Mouse (Mus musculus) lung, adult 2 months (tissue): ENCODE data around the gene Vstm2a.

Experiments
- CTCF ChIP-seq: fragments of 200-500 bp; IDR thresholded peaks from 2 replicates; pipeline ENCODE4 v1.5.1; 2011; ENCODE audit warnings: mild to moderate bottlenecking, low read length, control low read depth; ENCODE audit not compliant: insufficient read depth
- POLR2A ChIP-seq: fragments of 200-500 bp; IDR thresholded peaks from 2 replicates; pipeline ENCODE4 v1.6.1; 2011; ENCODE audit warnings: low read depth, mild to moderate bottlenecking, control low read depth, low read length, borderline replicate concordance; ENCODE audit errors: extremely low read depth

GRCm38 (mm10) chr11:16292960-16293359 is 35.4 kb downstream of the Vstm2a start:
- no peak for TF ChIP-seq POLR2A
- TF ChIP-seq CTCF: no peak
